Mouse (Mus musculus): Measurements from ENCODE around the gene Asxl1. TPM values are rescaled to one million over a fixed set of nuclear protein-coding genes. Genes with fewer than 3 reads are reported as not detected.

Gene Asxl1
- polyA plus RNA-seq (2012): 13.8 and 19.9 TPM in 2 replicates

DNA sequence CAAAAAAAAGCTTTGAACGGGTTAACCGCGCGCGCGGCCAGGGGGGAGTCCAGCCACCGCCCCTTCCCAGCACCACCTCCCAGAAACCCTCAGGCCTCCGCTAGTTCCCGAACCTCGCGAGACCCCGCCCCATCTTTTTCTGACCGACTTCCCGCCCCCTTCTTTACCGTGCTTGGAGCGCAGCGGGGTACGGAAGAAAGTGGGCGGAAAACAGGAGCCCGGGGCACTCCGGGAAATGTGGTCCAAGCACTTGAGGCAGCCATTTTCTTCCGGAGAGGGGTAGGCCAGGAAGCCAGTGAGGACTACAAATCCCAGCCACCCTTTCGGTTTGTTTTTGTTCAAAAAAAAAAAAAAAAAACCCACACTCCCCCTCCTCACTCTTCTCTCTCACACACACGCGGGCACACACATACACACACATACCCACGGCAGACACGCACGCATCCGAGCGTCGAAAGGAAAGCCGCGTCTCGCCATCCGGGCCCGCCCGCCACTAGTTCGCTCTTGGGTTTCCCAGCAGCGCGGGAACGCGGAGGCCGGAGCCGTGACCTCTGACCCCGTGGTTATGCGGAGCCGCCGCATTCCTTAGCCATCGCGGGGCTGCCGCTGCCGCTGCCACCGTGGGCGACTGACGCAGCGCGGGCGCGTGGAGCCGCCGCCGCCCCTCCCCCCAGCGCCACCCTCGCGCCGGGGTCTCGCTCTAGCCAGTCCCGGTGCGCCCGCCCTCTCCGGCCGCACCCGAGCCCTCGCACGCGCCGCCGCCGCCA lies at the start of gene Asxl1:
TSS of gene Asxl1 (plus strand) at position 376 of the 767 bp plus-strand sequence.

Other genes with a start within 250 kb of the Asxl1 start
- gene Hck, start 237.4 kb upstream of the Asxl1 start, polyA plus RNA-seq (2012): 9.8 and 12.6 TPM in 2 replicates
- gene Tm9sf4, start 184.5 kb upstream of the Asxl1 start, polyA plus RNA-seq (2012): 36.2 and 36.5 TPM in 2 replicates
- gene Tspyl3, start 120.4 kb upstream of the Asxl1 start, polyA plus RNA-seq (2012): 5.6 and 5.8 TPM in 2 replicates
- 17.3 and 18.7 TPM in 2 replicates for gene Plagl2, start 104.4 kb upstream of the Asxl1 start, polyA plus RNA-seq (2012)
- gene Pofut1, start 104.3 kb upstream of the Asxl1 start, polyA plus RNA-seq (2012): 7.6 and 8.2 TPM in 2 replicates
- gene Kif3b, start 54.4 kb upstream of the Asxl1 start, polyA plus RNA-seq (2012): 1.8 and 2.1 TPM in 2 replicates
- gene 4930404H24Rik, start 147.0 kb downstream of the Asxl1 start, polyA plus RNA-seq (2012): not detected in 2 replicates
- gene Nol4l, start 184.1 kb downstream of the Asxl1 start, polyA plus RNA-seq (2012): 11.1 and 23.5 TPM in 2 replicates

Data from megakaryocyte-erythroid progenitor cell, adult 5 weeks (primary cell).